Mouse (Mus musculus): Measurements from ENCODE around the gene Grk4. TPM values are rescaled to one million over a fixed set of nuclear protein-coding genes. Genes with fewer than 3 reads are reported as not detected.

Gene Grk4
- 9.9 and 11.8 TPM in 2 replicates for total RNA-seq (2017)

DNA sequence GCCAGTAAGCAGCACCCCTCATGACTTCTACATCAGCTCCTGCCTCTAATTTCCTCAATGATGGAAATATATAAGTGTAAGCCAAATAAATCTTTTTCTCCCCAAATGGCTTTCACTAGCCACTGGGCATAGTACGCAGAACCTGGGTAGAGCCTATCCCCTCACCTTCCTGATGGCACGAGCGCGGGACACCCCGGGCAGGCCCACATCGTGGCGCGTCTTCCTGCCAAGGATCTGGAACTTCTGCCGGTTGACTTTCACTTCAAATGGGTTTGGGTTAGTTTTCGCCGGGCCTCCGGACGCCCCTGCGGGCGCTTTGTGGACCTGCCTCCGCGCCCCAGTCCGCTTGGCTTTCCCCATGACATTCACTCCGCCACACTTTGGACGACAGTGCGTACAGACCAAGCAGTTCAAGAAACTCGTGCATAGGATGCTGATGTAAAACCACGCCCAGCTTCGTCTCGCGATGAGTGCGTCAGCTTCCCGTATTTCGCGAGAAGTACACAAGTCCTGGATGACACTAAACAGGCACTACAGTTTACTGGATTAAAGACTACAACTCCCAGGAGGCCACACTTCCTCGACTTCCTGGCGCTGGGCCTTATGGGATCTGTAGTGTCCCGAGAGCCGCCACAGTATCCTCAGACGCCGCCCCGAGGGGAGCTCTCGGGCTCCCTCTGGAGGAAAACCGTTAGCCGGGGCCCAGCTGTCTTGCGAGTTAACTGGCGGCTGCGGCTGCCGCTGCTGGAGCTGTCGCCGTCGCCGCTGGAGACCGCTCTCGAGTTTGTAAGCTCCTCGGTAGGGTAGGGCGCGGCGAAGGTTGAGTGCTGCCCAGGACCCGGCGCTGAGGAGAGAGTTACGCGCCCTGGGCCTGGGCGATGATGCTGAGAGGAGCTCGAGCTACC is at the start of gene Grk4, which contains the start of gene Nop14:
Grk4 (plus strand) TSS at position 694 of the 905 bp plus-strand sequence.
Nop14 (minus strand) TSS at position 463 of the 905 bp plus-strand sequence.
- peak; percentile 96 for ATAC-seq (ENCODE audit: extremely low read depth, insufficient number of reproducible peaks, low FRiP score, poor library complexity, severe bottlenecking)

DNA sequence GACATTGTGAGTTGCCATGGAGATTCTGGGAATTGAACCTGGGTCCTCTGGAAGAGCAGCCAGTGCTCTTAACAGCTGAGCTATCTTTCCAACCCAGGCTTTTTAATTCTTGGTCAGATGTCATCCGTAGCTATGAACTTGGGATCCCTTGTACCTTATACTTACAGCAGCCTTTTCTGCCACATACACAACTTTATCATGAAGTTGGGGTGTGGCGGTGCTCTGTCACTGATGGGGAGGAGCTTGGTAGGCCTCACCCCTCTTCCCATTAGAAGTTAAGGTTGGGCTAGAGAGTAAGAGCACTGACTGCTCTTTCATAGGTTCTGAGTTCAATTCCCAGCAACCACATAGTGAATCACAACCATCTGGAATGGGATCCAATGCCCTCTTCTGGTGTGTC is 27.2 kb upstream of the Grk4 start:
- ATAC-seq (ENCODE audit: extremely low read depth, insufficient number of reproducible peaks, low FRiP score, poor library complexity, severe bottlenecking) = no peak

DNA sequence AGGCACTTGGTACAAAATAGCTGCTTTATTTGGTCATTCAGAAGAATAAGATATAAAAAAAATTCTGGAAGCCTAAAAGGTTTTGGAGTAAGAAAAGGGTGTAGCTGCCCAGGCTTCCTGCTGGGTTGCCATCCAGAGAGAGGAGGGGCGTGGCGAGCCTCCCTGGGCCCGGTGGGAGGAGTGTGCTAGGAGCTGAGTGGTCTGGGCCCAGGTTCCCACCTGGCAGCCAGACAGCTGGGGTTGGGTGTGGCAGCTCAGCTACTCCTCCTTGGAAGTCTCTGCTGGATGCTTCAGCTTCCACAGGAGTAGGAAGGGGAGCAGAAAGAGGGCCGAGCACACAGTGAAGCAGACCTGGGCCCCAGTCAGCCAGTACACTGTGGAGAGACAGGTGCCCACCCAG is 26.5 kb upstream of the Grk4 start:
- no peak for ATAC-seq (ENCODE audit: extremely low read depth, insufficient number of reproducible peaks, low FRiP score, poor library complexity, severe bottlenecking)

DNA sequence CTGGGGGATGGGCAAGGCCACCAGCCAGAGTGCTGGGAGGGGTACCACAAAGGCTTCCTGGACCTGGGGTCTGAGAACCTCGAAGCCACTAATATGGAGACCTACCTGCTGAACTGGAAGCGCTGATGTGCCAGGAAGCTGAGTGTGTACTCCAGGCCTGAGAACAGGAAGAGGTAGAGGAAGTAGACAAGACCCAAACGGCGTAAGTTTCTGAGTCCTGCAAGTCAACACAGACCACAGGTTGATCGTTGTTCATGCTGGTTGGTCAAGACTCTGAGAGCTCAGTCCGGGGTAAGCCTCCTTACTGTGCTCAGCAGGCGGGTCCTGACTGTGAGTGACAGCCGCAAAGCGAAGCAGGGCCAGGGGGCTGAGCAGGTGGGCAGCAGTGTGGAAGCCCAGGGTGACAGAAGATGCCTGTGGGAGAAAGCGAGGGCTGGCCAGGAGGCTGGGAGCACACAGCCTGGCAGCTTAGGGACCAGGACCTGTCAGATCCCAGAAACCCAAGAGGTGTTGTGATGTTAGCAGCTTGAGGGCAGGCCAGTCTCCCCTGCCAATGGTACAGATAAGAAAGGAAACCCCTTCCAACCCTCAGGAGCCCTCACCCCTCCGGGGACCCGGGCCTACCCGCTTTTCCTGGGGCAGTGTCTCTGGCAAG is 25.3 kb upstream of the Grk4 start:
- ATAC-seq (ENCODE audit: extremely low read depth, insufficient number of reproducible peaks, low FRiP score, poor library complexity, severe bottlenecking) = peak; percentile 45

DNA sequence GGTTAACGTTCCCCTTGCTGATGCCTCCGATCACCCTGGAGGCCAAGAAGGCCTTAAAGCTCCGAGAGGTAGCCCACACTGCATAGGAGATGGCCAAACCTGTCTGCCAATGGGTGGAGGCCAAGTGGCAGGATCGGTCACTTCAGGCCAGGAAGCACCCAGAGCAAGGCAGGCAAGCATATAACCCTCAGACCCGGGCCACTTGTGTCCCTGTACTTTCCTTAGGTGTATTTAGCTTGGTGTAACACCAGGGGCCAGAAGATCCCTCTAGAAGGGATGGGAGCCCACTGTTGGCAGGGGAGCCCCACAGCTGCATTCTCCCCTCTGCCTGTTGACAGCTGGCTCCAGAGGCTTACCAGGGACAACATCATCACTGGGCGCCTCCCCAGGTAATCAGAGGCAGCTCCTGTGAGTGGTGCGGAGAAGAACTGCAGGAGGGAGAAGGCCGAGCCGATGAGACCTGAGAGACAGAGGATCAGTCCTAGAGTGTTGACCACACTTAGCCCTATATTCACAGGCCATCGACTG is 24.4 kb upstream of the Grk4 start:
- no peak for ATAC-seq (ENCODE audit: extremely low read depth, insufficient number of reproducible peaks, low FRiP score, poor library complexity, severe bottlenecking)

DNA sequence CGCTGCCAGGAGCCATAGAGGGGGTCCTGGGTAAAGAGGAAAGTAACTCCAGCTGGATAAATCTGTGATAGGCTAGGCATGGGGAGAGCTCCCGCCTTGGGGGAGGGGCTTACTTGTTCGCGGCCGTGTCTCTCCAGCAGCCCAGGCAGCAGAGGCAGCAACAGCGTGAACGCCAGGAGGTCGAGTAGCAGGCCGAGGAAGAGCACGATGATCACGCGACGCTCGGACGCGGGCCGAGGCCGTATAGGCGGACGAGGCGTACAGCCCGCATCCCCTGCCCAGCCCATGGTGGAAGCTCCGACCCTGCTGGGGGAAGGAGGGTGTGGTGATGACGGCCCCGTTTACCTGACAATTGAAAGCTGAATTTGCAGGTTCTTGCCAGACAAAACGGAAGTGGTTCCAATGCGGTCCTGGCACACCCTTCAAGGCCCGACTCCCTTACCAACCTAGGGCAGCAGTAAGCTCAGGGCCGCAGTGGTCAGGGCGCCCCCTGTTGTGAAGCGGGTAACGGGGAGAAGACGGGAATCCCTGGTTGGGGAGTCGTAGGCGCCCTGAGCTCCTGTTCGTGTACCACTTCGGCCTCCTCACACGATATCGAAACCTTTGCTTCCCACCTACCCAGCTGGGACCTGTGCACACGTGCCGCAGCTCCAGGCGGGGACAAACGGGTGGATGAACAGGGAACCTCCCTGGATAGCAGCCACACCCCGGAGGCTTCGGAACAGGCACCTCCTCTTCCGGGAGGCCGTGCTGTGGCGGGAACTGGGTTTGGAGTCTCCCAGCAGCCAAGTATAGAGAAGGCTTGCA is 23.5 kb upstream of the Grk4 start, which contains the start of gene Mfsd10:
Mfsd10 (minus strand) TSS at position 732 of the 807 bp plus-strand sequence.
- peak; percentile 45 for ATAC-seq (ENCODE audit: extremely low read depth, insufficient number of reproducible peaks, low FRiP score, poor library complexity, severe bottlenecking)

DNA sequence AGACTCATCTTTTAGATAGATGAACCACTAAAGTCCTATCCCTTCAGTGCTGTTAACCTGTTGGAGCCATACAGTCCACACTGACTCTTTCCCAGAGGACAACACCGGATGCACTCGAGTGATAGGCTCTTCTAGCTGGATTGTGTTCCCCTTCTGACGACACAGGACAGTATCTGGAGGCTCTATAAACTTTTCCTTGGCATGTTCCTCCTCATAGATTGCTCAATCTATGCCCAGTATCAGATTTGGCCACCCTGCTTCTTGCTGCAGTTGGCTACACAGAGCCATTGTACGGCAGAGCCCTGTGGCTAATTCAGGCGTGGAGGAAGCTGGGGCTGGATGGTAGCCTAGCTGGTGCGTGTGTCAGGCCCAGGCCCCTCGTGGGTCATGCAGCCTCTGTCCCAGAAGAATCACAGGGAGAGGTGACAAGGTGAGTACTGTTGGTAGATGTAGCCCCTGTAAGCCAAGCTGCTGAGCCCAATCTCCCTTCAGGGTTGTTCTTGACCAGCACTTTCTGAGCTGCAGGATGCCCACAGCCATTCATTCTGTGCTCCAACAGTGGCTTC is 22.5 kb upstream of the Grk4 start:
- ATAC-seq (ENCODE audit: extremely low read depth, insufficient number of reproducible peaks, low FRiP score, poor library complexity, severe bottlenecking) = no peak

DNA sequence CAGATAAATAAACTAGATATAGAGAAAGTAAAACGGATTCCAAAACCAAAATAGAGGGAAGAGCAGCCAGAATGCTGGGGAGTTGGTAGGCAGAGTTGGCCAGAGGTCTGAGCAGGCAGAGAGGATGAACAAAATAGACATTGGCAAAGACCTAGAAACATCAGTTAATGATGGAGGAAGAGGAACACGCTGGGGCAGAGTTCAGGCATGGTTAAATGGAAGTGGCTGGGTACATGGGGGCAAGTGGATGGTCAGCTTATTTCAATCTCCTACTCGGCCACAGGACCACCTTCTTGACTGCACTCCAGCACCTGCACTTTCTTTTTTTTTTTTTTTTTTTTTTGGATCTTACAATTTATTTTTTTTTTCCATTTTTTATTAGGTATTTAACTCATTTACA is 18.2 kb upstream of the Grk4 start:
- ATAC-seq (ENCODE audit: extremely low read depth, insufficient number of reproducible peaks, low FRiP score, poor library complexity, severe bottlenecking) = no peak

DNA sequence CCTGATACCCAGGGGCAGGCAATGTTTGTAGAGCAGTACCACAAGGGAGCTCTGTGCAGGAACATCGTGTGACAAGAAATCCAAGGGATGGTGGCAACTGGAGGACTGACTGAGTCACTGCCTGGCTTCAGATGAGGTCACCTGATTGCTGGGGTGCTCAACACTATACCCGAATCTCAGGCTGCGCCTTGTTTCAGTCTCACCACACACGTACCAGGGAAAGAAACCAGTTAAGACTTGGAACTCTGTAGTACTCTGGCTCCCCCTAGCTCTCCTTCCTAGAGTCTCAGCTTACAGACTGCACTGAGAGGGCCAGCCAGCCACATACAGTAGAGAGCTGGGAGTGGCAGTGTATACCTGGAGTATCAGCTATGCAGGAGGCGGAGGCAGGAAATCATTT is 17.2 kb upstream of the Grk4 start:
- peak; percentile 65 for ATAC-seq (ENCODE audit: extremely low read depth, insufficient number of reproducible peaks, low FRiP score, poor library complexity, severe bottlenecking)

DNA sequence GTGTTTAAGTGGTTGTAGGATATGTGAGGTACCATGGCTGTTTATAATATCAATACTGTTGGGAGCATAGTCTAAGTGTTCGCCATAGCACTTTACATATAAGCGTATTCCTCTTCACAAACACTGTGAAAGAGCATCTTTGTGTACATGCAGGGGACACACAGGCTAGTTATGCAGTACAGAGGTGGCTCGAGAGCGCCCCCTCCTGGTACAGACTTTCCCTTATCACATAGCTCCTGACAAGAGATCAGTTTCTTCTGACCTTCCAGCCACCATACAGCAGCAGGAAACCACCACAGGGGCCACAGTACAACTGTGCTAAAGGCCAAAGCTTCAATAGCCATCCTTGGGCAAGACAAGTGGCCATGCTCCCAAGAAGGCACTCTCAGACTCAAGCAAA is 12.6 kb upstream of the Grk4 start:
- peak; percentile 70 for ATAC-seq (ENCODE audit: extremely low read depth, insufficient number of reproducible peaks, low FRiP score, poor library complexity, severe bottlenecking)

DNA sequence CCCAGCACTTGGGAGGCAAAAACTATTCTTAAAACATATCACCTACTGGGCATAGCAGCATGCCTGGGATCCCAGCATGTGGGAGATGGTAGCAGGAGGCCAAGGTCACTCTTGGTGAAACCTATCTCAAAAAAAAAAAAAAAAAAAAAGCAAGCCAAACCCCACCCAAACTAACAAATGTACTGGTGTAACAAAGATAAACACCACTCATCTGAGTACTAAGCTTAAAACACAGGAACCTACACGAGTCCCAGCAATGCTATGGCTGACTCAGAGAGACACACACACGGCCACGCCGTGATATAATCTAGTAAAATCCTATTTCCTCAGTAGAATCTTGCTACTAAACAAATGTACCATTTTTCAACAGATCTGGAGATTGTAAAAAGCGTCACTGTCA is 7.2 kb upstream of the Grk4 start:
- no peak for ATAC-seq (ENCODE audit: extremely low read depth, insufficient number of reproducible peaks, low FRiP score, poor library complexity, severe bottlenecking)

DNA sequence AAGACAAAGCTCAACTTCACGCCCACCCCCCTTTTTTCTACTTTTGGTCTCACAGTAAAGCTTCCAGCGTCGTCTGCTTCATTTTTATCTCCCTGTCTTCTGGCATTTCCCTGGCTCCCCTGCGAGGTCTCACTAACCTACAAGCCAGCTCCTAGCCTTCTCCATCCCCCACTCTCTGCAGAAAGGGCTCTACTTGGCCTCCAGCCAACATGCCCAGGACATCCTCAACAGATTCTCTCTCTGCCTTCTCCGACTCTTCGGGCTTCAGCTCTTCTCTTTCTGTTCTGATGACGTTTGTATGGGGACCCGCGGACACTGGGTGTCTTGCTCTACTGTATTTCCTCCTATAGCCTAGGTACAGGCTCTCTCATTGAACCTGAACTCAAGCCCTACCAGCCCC is 5.3 kb upstream of the Grk4 start:
- no peak for ATAC-seq (ENCODE audit: extremely low read depth, insufficient number of reproducible peaks, low FRiP score, poor library complexity, severe bottlenecking)

DNA sequence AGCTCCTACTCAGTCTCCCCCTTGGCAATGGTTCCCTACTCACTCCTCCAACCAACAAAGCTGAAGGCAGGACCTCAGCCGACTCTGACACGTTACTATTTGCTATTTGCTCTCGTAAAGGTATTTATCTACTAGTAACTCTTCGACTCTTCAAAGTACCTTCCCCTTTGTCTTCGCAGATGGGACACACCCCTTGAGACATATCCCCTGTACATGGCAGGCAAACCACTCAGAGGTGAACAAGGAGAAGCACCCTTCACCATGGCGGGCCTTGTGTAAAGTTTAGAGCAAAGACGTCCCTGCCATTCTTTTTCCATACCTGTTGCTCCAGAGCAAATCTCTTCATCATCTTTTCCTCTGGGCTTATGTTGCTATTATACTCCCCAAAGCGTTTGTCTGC is 2.6 kb upstream of the Grk4 start:
- ATAC-seq (ENCODE audit: extremely low read depth, insufficient number of reproducible peaks, low FRiP score, poor library complexity, severe bottlenecking) = no peak

DNA sequence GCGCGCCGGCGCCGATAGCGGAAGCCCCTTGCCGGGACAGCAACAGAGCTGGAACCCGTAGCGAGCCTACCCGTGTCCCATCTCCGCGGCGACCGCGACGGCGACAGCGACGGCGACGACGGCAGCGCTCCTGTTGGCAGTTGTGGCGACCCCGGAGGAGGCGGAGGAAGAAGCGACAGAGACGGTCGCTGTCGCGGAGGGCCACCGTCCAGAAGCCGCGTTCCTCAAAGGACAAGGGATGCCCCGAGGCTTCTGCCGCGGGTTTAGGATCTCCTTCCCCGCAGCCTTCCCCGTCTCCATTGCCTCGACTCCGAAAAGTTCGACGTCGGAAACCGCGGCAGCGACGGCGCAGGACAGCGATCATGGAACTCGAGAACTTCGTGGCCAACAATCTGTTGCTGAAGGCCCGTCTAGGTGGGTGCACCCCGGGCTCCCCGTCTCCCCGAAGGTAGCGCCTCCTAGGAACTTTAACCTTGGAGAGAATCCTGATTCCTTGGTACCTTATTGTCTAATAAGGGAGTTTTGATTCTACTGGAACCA is 482 bp downstream of the Grk4 start:
- no peak for ATAC-seq (ENCODE audit: extremely low read depth, insufficient number of reproducible peaks, low FRiP score, poor library complexity, severe bottlenecking)

DNA sequence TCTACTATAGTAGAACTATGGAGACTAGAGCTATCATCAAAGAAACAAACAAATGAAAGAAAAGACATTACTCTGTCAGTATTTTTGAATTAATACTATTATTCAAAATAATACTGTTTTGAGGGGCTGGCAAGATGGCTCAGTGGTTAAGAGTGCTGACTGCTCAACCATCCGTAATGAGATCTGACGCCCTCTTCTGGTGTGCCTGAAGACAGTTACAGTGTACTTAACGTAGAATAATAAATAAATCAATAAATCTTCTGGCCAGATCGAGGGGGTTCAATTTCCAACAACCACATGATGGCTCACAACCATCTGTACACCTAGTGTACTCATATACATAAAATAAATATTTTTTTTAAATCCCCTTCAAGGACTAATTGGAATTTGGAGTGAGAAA is 1.7 kb downstream of the Grk4 start:
- no peak for ATAC-seq (ENCODE audit: extremely low read depth, insufficient number of reproducible peaks, low FRiP score, poor library complexity, severe bottlenecking)

DNA sequence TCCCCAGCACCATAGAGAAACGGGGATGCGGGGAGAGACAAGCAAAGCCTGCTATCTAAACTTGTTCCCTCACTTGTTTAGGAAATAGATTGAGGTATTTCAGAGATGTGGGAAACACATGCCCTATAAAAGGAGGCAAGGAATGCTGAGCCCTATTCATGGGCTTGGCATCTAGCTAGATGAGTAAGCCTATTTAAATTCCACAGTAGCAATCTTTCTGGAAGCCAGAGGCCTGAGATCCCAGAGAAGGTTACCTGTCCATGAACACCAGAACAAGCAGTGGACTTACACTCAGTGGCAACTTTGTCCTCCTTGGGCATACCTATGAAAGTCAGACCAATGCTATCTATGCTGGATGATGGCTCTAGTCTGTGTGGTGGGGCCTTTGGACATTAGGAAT is 3.1 kb downstream of the Grk4 start:
- ATAC-seq (ENCODE audit: extremely low read depth, insufficient number of reproducible peaks, low FRiP score, poor library complexity, severe bottlenecking) = no peak

DNA sequence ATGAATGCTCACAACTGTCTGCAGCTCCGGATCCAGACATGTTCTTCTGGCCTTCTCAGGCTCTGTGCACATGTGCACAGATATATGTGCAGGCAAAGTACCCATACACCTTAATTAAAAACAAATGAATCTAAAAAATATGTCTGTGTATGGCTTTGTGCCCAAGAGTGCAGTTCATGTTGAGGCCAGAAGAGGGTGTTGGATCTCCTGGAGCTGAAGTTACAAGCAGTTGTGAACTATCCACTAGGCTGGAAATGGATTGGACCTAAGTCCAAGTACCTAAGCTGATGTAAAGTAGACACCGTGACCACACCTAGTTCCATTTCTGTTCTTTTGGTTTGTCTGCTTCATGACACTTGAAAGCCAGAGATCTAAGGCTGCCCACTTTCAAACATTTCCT is 9.3 kb downstream of the Grk4 start:
- no peak for ATAC-seq (ENCODE audit: extremely low read depth, insufficient number of reproducible peaks, low FRiP score, poor library complexity, severe bottlenecking)

DNA sequence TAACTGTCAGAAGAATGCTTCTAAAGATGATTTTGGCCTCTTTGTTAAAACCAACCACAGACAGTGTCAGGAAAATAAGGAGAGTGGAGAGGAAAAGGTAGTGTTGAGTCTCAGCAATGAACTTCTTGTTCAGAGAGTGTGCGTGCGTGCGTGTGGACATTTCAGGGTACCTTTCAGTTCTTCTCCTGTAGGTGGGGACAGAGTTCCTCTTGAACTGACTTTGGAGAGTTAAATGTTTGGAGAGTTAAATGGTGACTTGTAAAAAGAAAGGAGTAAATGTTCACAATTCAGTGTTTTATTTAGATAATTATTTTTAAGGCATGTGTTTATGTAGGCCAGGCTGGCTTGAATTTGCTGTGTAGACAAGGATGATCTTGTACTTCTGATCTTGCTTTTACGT is 10.1 kb downstream of the Grk4 start:
- ATAC-seq (ENCODE audit: extremely low read depth, insufficient number of reproducible peaks, low FRiP score, poor library complexity, severe bottlenecking) = no peak

DNA sequence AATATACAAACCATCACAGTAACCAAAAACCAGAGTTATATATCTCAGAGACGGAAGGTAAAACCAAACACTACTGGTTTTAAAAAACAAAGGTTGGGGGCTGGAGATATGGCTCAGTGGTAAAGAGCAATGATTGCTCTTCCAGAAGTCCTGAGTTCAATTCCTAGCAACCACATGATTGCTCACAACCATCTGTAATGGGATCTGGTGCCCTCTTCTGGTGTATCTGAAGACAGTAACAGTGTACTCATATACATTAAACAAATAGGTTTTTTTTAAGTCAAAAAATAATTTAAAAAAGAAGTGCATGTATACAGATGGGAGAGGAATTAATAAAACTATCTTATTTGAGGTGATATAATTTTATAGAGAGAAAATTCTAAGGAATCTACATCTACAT is 29.7 kb downstream of the Grk4 start:
- ATAC-seq (ENCODE audit: extremely low read depth, insufficient number of reproducible peaks, low FRiP score, poor library complexity, severe bottlenecking) = no peak
